Mouse (Mus musculus): Measurements from ENCODE around the gene Zfp687. TPM values are rescaled to one million over a fixed set of nuclear protein-coding genes. Genes with fewer than 3 reads are reported as not detected.
"Not testable (repeated sequence)": the region's sequence is repeated elsewhere in the genome, so short reads cannot be mapped to it uniquely, and the experiment has no call there.

Gene Zfp687
- total RNA-seq (2021): 10 to 100 TPM; 26.3 to 29.5 TPM
- polyA plus RNA-seq (2012; rRNA removed): 27.9 and 32.0 TPM in 2 replicates
- long read RNA-seq, partial matches to known transcripts: 6 of 9 reads
- long read RNA-seq, other reads (novel, unspliced or antisense): 3 of 9 reads

- DNase-seq: peak; percentile 99
Observed at GRCm38 (mm10) chr3:95015337-95015872, at the start of gene Zfp687. Gene Zfp687 (minus strand): TSS chr3:95015448.

GRCm38 (mm10) chr3:95063741-95064140, 48.5 kb upstream of the Zfp687 start:
- DNase-seq: no peak

GRCm38 (mm10) chr3:95058078-95058477, 42.8 kb upstream of the Zfp687 start:
- no peak for DNase-seq

- no peak for DNase-seq
Observed at GRCm38 (mm10) chr3:95056275-95056674, 41.0 kb upstream of the Zfp687 start.

GRCm38 (mm10) chr3:95054481-95055260, 39.4 kb upstream of the Zfp687 start:
- peak; percentile 51 for DNase-seq

GRCm38 (mm10) chr3:95053701-95054100, 38.5 kb upstream of the Zfp687 start:
- peak; percentile 40 for DNase-seq

- DNase-seq: peak; percentile 45
Observed at GRCm38 (mm10) chr3:95052959-95053358, 37.7 kb upstream of the Zfp687 start.

- DNase-seq: peak; percentile 72
Observed at GRCm38 (mm10) chr3:95047914-95048313, 32.7 kb upstream of the Zfp687 start.

- peak; percentile 77 for DNase-seq
Observed at GRCm38 (mm10) chr3:95046462-95047057, 31.3 kb upstream of the Zfp687 start.

- no peak for DNase-seq
Observed at GRCm38 (mm10) chr3:95043251-95043650, 28.0 kb upstream of the Zfp687 start.

- DNase-seq: no peak
Observed at GRCm38 (mm10) chr3:95042838-95043229, 27.6 kb upstream of the Zfp687 start.

GRCm38 (mm10) chr3:95042166-95042837, 27.1 kb upstream of the Zfp687 start, which contains the start of gene Psmd4:
Gene Psmd4 (minus strand): TSS chr3:95042614.
- peak; percentile 98 for DNase-seq

GRCm38 (mm10) chr3:95041625-95042024, 26.4 kb upstream of the Zfp687 start:
- DNase-seq: no peak

GRCm38 (mm10) chr3:95029953-95030352, 14.7 kb upstream of the Zfp687 start:
- no peak for DNase-seq

GRCm38 (mm10) chr3:95029291-95029827, 14.1 kb upstream of the Zfp687 start:
- not testable (repeated sequence) for DNase-seq

- no peak for DNase-seq
Observed at GRCm38 (mm10) chr3:95028603-95029002, 13.4 kb upstream of the Zfp687 start.

GRCm38 (mm10) chr3:95027701-95028100, 12.5 kb upstream of the Zfp687 start:
- DNase-seq: no peak

- no peak for DNase-seq
Observed at GRCm38 (mm10) chr3:95027057-95027645, 11.9 kb upstream of the Zfp687 start.

- no peak for DNase-seq
Observed at GRCm38 (mm10) chr3:95025202-95025601, 10.0 kb upstream of the Zfp687 start.

GRCm38 (mm10) chr3:95024551-95024950, 9.3 kb upstream of the Zfp687 start:
- DNase-seq: peak; percentile 43

- not testable (repeated sequence) for DNase-seq
Observed at GRCm38 (mm10) chr3:95020956-95021355, 5.7 kb upstream of the Zfp687 start.

- no peak for DNase-seq
Observed at GRCm38 (mm10) chr3:95018741-95019140, 3.5 kb upstream of the Zfp687 start.

Data from adrenal gland, adult 2 months (tissue).